Mouse (Mus musculus) stomach, embryonic 16.5 days (tissue): ENCODE measurements around the gene 4833427G06Rik. TPM values are rescaled to one million over a fixed set of nuclear protein-coding genes. Genes with fewer than 3 reads are reported as not detected.

ENCODE experiments used
- ATAC-seq: fragments of 200-750 bp; cut with Nextera tagmentation; 2 replicates; pipeline ENCODE4 v1.8.0; 2017; ENCODE audit warnings: moderate number of reproducible peaks, moderate TSS enrichment; ENCODE audit not compliant: insufficient read depth, low FRiP score
- H3K27ac ChIP-seq: fragments of 300-500 bp; sonication (generic); 2 replicates; pipeline ENCODE4 v1.5.1; 2014; ENCODE audit warnings: low read length
- H3K27me3 ChIP-seq: fragments of 300-500 bp; sonication (generic); 2 replicates; pipeline ENCODE4 v1.6.1; 2014; ENCODE audit warnings: low read length, control low read depth, mixed read lengths; ENCODE audit not compliant: control insufficient read depth, insufficient read depth
- H3K36me3 ChIP-seq: fragments of 300-500 bp; sonication (generic); 2 replicates; pipeline ENCODE4 v1.6.1; 2014; ENCODE audit warnings: low read length; ENCODE audit not compliant: control insufficient read depth, insufficient read depth
- H3K4me1 ChIP-seq: fragments of 300-500 bp; sonication (generic); 2 replicates; pipeline ENCODE4 v1.6.1; 2014; ENCODE audit warnings: low read length, control low read depth, mixed read lengths; ENCODE audit not compliant: control insufficient read depth, insufficient read depth
- H3K4me2 ChIP-seq: fragments of 300-500 bp; sonication (generic); 2 replicates; pipeline ENCODE4 v1.6.1; 2014; ENCODE audit warnings: low read depth, low read length, mixed read lengths
- H3K4me3 ChIP-seq: fragments of 300-500 bp; sonication (generic); replicated peaks from 2 replicates; pipeline ENCODE4 v1.5.1; 2014; ENCODE audit warnings: mild to moderate bottlenecking, low read length
- H3K9ac ChIP-seq: fragments of 300-500 bp; sonication (generic); 2 replicates; pipeline ENCODE4 v1.6.1; 2014; ENCODE audit warnings: low read length
- H3K9me3 ChIP-seq: fragments of 300-500 bp; sonication (generic); replicated peaks from 2 replicates; pipeline ENCODE4 v1.6.1; 2016; ENCODE audit warnings: low read length, control low read depth; ENCODE audit not compliant: control insufficient read depth
- WGBS: fragments of 180-500 bp; shearing (Covaris S2); extraction: QIAGEN DNeasy Blood & Tissue Kit; methylation state at CpG from one replicate; pipeline ENCODE4 v1.1.7; 2014; 5-methylcytosine and 5-hydroxymethylcytosine counted together
- polyA plus RNA-seq: library from polyadenylated mRNA; unstranded; fragments of >200 nt; fragmentation: Nextera tagmentation; extraction: Ambion mirVana; gene quantifications from 2 replicates; pipeline ENCODE4 v1.2.1, GENCODE M21; 2015

4833427G06Rik gene
- polyA plus RNA-seq, 1 experiment from 2014 or later: not detected

DNA sequence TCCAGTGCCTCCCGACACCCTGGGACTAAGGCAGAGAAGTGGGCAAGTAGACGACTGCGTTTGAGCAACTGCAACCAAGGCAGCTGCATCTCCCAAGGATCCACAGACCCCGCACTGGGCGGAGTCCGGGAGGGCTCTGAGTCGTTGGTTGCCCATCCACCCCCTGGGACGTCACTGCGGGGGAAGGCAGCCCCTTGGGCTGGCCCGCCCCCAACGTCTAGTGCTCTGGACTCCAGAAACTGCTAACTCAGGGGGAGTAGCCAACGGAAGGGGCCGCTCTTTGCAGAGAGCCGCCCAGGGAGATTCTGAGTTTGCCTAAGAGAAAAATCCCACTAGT is 24.9 kb downstream of the 4833427G06Rik start, which contains the start of gene Layn:
Layn (minus strand) TSS at position 116 of the 337 bp plus-strand sequence.
- peak within 1 kb of the TSS; percentile 97 for H3K4me2 ChIP-seq
- peaks cover 8% of the 10 kb centered on the region for H3K4me1 ChIP-seq
- ATAC-seq: peak; percentile 96
- H3K9me3 ChIP-seq: no peaks in the 10 kb centered on the region
- peak within 1 kb of the TSS; percentile 70 for H3K9ac ChIP-seq
- H3K27ac ChIP-seq: peak within 1 kb of the TSS; percentile 26; the same call in 1 of the 2 replicates
- no peaks in the 10 kb centered on the region for H3K36me3 ChIP-seq
- peak within 1 kb of the TSS; percentile 63 for H3K4me3 ChIP-seq
- no peaks in the 10 kb centered on the region for H3K27me3 ChIP-seq
- under 1% methylated on average over 14 of the region's 14 CpGs for WGBS

DNA sequence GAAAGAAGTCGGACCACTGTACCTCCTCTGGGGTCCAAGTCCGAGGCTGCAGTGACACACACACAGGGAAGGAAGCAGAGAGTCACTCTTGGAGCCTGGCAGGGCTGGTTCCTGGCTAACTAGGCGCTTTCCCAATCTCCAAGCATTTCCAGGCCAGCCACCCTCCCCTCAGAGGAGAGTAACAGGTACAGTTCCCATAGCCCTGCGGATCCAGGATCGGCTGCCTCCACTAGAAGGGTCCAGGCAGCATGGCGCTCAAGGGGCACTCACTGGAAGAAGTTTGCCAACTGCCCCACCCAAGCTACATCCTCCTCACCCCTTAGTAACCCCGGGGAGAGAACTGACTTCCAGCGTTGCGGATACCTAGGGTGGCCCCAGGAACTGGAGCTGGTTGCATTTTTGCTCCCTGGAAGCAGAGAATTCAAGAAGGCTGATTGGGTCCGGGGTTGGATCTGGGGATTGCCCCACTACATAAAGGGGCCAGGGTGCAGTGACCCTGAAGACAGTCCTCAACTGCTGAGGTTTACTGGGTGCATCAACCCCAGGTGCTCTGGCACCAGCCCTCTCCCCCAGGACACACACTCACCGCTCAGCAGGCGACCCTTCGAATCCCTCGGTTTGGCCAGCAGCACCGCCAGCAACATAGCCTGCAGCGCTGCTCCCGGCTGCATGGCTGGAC is 25.4 kb downstream of the 4833427G06Rik start:
- Histone ChIP-seq H3K36me3 (no peaks in the 10 kb centered on the region), H3K9ac (peak overlapping the region; percentile 70), H3K27me3 (no peaks in the 10 kb centered on the region), H3K27ac (peak overlapping the region; percentile 26; the same call in 1 of the 2 replicates), H3K9me3 (no peaks in the 10 kb centered on the region), H3K4me2 (peak overlapping the region; percentile 97), H3K4me3 (peak overlapping the region; percentile 63), H3K4me1 (peaks cover 8% of the 10 kb centered on the region)
- peak; percentile 48; the same call in 1 of the 2 replicates for ATAC-seq
- under 1% methylated on average over 17 of the region's 17 CpGs for WGBS

DNA sequence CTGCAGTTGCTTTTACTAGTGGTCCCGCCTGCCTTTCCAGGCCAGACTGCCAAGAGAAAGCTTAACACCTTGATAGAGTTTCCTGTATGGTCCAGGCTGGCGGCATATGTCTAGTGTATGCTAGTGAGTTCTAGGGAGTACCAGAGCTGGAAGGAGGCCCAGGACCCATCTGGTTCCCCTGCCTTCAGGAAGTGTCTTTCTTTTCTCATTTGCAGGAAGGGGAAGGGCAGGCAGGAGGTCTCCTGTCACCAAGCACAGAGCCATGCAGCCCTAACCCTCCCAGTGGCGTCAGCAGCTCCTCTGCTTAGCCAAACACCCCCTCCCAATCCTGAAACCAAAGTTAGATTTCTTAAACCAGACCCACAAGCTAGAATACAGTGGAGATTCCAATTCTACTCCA is 26.1 kb downstream of the 4833427G06Rik start:
- no peak overlapping the region for H3K9ac ChIP-seq
- peak overlapping the region; percentile 63 for H3K4me3 ChIP-seq
- no peaks in the 10 kb centered on the region for H3K27me3 ChIP-seq
- ATAC-seq: 0 out of 2 replicates have a peak, but pooled peaks have one; percentile 46
- no peaks in the 10 kb centered on the region for H3K36me3 ChIP-seq
- H3K4me1 ChIP-seq: peaks cover 8% of the 10 kb centered on the region
- peak overlapping the region; percentile 97 for H3K4me2 ChIP-seq
- no peaks in the 10 kb centered on the region for H3K9me3 ChIP-seq
- WGBS: 28% methylated on average over 3 of the region's 3 CpGs
- no peak overlapping the region for H3K27ac ChIP-seq

DNA sequence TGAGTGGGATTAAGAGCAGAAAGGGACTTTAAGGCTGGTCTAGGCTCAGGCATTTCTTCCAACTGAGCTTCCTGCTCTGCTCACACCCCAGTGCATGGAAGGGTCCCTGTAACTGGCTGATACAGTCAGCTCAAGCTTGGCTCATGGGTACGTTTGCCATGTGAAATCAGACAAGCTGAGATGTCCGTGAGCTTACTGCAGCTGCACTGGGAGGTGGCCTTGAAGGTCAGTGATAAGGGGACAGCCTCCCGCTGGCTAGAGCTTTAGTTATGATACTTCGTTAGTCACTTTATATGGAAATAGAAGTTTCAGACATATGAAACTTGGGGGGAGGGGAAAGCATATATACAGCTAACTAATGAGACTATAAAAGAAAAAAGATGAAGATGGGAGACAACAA is 31.1 kb downstream of the 4833427G06Rik start:
- Histone ChIP-seq H3K9me3 (no peaks in the 10 kb centered on the region), H3K27me3 (no peaks in the 10 kb centered on the region), H3K4me2 (no peak overlapping the region), H3K4me1 (no peaks in the 10 kb centered on the region), H3K9ac (no peak overlapping the region), H3K36me3 (no peaks in the 10 kb centered on the region), H3K27ac (no peak overlapping the region), H3K4me3 (no peak overlapping the region)
- no peak for ATAC-seq
- WGBS: 74% methylated on average over 4 of the region's 4 CpGs

DNA sequence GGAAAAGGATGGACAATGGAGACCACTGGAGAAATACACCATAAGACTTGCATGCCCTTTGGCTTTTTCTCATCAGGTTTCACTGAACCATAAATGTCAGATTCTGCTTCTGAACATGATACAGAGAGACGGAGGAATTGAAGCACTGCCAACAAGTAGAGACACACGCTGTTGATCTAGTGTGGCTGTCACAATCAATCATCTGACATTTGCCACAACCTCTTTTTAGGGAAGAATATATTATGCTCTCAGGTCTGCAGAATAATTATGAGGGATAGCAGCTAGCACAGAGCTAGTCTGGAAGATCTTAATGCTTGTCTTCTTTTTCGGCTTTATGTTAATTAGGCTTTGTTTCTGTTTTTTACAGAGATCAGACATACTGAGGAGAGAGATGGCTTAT is 33.7 kb downstream of the 4833427G06Rik start:
- no peak for ATAC-seq
- 45% methylated on average over 3 of the region's 3 CpGs for WGBS
- no peak overlapping the region for H3K4me2 ChIP-seq
- no peaks in the 10 kb centered on the region for H3K9me3 ChIP-seq
- no peaks in the 10 kb centered on the region for H3K36me3 ChIP-seq
- H3K27ac ChIP-seq: no peak overlapping the region
- H3K9ac ChIP-seq: no peak overlapping the region
- no peak overlapping the region for H3K4me3 ChIP-seq
- H3K27me3 ChIP-seq: no peaks in the 10 kb centered on the region
- H3K4me1 ChIP-seq: no peaks in the 10 kb centered on the region

DNA sequence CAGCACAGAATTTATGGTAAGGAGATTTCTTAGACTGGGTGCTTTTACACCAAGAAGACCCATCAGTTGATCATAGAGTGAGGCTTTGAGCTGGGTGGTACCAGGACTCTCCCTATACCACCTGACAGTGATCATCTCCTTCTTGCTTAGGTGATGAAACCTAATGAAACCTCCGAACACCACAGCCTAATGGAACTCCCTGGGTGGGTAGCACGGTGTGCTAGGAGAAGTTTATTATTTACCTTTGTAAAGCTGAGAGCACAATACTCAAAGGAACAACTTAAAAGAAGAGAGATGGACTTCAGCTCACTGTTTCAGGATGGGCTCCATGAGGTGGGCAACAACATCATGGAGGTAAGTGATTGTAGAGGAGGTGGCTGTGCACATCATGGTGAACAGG is 41.3 kb downstream of the 4833427G06Rik start, which contains the start of gene Btg4:
Btg4 (plus strand) TSS at position 301 of the 400 bp plus-strand sequence.
- no peaks in the 10 kb centered on the region for H3K4me1 ChIP-seq
- no peak within 1 kb of the TSS for H3K9ac ChIP-seq
- no peaks in the 10 kb centered on the region for H3K9me3 ChIP-seq
- no peaks in the 10 kb centered on the region for H3K36me3 ChIP-seq
- no peak within 1 kb of the TSS for H3K27ac ChIP-seq
- WGBS: 81% methylated on average over 2 of the region's 2 CpGs
- no peak for ATAC-seq
- no peak within 1 kb of the TSS for H3K4me2 ChIP-seq
- H3K27me3 ChIP-seq: no peaks in the 10 kb centered on the region
- H3K4me3 ChIP-seq: no peak within 1 kb of the TSS

DNA sequence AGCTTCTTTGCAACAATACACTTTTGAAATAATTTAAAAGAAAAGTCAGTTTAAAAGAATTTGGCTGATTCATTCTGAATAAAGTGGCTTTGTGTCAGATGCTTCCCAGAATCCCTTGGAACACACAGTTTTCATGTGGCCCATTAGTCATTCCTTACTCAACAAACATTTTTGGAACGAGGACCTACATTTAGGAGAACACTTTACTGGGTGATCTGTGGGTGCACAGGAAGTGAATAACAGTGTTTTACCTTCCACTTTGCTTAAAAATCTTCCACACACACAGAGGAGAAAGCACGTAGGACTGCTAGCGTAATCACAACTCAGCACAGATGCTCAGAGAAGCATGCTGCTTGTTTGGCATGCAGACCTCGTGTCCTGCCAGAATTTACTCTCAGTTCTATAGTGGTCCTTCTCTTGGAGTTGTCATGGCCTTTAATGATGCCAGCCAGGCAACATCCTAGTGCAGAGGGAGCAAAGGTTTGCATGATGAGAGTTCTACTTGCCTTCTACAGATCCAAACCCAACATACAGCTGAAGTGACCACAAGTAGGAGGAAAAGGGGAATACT is 42.8 kb downstream of the 4833427G06Rik start:
- no peak overlapping the region for H3K4me3 ChIP-seq
- no peak for ATAC-seq
- H3K36me3 ChIP-seq: no peaks in the 10 kb centered on the region
- no peak overlapping the region for H3K4me2 ChIP-seq
- no peaks in the 10 kb centered on the region for H3K27me3 ChIP-seq
- no peak overlapping the region for H3K9ac ChIP-seq
- H3K9me3 ChIP-seq: no peaks in the 10 kb centered on the region
- H3K4me1 ChIP-seq: no peaks in the 10 kb centered on the region
- H3K27ac ChIP-seq: no peak overlapping the region
- 63% methylated on average over 4 of the region's 4 CpGs for WGBS

DNA sequence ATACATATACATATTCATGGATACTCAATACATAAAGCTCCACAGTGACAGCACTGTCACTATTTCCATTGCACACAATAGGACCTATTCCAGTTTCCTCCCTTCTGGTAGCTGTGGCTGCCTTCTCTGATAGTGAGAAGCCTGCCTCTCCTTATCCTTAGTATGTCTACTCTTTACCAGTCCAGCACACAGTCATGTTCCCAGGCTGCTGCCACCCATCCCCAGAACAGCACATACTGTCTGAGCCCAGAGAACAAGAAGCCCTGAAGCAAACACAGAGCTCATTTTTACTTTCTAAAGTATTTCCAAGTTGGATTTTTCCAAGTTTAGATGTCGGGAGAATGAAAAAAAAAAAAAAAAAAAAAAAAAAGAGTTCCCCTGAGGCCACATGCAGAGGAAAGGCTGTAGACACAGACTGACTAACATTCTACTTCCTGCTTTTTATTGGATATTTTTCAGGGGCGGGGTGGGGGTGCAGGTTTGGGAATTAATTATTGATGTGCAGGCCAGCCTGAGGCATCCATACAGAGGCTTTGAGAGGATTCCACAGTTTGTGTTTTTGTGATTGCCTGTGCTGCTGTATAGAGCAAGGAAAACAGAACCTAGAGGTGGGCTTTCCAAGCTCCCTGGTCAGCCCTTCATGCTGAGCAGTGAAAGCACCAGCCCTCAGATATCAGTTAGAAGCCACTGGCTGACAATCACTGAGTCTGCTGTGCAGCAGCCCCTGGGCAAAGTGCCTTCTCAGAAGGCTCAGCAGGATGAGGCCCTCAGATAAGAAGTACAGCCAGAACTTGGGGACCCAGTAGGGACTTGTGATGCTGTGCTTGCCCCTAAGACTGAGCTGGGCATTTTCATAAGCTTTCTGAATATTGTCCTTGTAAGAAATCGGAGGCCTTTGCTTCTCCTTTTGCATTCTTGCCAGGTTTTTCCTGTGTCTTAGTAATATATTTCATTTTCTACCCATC is 45.2 kb downstream of the 4833427G06Rik start:
- H3K4me3 ChIP-seq: no peak overlapping the region
- no peaks in the 10 kb centered on the region for H3K4me1 ChIP-seq
- no peak for ATAC-seq
- H3K27me3 ChIP-seq: no peaks in the 10 kb centered on the region
- H3K36me3 ChIP-seq: no peaks in the 10 kb centered on the region
- H3K9me3 ChIP-seq: no peaks in the 10 kb centered on the region
- WGBS: 60% methylated on average over 3 of the region's 3 CpGs
- H3K9ac ChIP-seq: no peak overlapping the region
- no peak overlapping the region for H3K4me2 ChIP-seq
- H3K27ac ChIP-seq: no peak overlapping the region

DNA sequence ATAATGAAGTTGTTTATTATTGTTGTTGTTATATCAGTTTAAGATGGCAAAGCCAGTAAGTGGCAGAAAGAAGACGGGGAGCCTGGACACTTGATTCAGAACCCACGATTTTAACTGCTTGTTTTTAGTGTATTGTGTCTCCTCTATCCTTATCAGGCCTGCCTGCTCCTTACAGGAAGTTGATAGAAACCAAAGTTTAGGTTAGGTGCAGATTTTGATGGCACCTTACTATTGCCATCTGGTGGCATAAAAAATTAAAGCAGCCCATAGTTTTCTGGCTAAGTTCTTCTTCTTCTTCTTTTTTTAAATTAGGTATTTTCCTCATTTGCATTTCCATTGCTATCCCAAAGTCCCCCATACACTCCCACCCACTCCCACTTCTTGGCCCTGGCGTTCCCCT is 49.7 kb downstream of the 4833427G06Rik start:
- Histone ChIP-seq H3K4me1 (no peaks in the 10 kb centered on the region), H3K9ac (no peak overlapping the region), H3K27me3 (no peaks in the 10 kb centered on the region), H3K4me3 (no peak overlapping the region), H3K4me2 (no peak overlapping the region), H3K27ac (no peak overlapping the region), H3K36me3 (no peaks in the 10 kb centered on the region), H3K9me3 (no peaks in the 10 kb centered on the region)
- no peak for ATAC-seq
- 59% methylated on average over 3 of the region's 3 CpGs for WGBS
